Mouse (Mus musculus) thymus, postnatal 0 days (tissue): Measurements from ENCODE around the gene Akap13. TPM values are rescaled to one million over a fixed set of nuclear protein-coding genes. Genes with fewer than 3 reads are reported as not detected.

ENCODE experiments used
- DNase-seq: peaks from one replicate; pipeline ENCODE4 v3.0.0-alpha.2; 2015; ENCODE audit warnings: low spot score
- polyA plus RNA-seq: library from polyadenylated mRNA; unstranded; fragments of >200 nt; fragmentation: Nextera tagmentation; extraction: Ambion mirVana; gene quantifications from 2 replicates; pipeline ENCODE4 v1.2.1, GENCODE M21; 2015

Gene Akap13
- polyA plus RNA-seq, 1 experiment from 2014 or later: 72.9 TPM

DNA sequence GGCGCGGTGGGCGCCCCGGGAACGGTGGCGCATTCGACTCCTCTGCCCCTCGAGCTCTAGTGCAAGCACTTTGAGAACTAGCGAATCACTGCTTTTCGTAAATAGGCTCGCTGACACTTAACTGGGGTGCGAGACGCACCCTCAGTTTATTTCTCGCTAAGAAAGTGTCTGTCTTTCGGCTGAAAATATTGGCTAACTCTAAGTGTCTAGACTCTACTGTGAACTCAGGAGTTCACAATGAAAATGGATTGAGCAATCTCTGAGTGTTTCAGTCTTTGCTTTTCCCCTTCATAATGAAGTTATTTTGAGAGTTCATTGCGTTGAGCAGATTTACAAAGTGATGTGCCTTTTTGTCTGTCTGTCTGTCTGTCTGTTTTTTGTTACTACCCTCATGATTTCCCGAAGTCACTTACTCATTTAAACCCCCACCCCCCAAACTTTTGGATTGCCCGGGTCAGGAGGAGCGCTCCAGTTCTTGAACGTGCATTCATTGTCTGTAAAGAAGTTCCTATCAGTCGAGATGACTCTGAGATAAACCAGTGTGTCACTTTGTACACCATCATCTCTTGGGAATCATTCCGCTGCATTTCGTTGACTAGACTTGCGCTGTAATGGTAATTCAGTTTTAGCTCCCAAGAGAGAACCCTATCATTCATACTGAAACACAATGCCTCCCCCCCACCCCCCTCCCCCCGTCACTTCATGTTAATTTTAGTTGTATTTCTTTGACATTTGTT, 986 bp downstream of the Akap13 start:
- DNase-seq: no peak

DNA sequence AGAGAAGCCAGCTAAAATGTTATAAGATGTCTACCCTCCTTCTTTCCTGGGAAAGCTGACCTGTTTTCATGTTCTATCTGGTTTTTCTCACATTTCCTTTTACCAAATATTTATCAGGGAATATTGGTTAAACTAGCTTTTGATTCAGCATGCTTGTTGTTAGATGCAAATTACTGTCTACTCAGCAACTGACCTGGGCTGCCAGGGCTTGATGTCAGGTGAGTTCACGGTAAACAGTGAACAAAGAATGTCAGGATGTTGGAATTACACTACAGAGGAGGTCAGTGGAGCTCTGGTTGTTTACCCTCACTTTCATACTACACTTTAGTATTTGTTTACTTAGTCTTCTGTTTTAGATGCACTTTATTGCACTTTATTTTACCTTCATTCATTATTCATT, 5.0 kb downstream of the Akap13 start:
- no peak for DNase-seq

DNA sequence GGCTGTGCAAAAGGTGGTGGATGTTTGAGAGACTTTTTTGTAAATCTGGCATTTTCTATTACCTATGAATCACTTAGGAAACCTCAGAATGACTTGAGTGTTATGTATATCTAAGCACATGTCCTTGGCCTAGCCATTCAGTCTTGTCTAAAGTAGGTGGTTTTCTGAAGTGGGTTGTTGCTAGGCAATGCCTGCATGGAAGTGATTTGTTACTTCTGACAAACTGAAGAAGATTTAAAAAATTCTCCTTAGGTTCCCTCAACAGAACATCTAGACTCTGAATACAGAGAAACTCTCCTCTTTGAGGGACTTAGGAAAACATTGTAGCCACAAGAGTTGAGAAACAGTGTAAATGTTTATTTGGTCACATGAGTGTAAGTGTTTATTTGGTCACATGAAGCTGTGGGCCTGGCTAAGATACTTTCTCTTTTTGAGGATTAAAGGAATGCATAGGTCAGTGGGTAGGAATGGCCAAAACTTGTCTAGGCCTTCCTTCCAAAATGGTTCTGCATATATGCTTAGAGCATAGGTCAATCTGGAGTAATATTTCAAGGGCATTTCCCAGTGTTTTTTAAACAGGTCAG, 8.3 kb downstream of the Akap13 start:
- DNase-seq: no peak

DNA sequence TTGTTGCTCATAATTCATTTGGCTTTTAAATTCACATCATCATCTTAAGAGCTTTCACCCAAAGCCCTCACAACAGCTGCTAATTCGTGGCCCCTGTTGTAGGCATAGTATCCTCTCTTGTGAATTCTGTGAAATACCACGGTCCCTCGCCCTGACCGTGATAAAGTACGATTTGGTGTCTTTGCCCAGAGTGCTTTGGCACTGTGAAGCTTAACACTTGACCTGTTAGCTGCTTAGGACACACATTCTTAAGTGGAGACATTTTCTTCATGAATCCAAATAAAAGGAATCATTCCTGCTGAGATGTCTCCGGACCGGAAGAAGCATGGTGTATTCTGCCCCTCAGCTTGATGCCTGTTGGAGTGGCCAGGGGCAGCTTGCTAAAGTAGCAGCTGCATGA, 12.5 kb downstream of the Akap13 start:
- DNase-seq: no peak

DNA sequence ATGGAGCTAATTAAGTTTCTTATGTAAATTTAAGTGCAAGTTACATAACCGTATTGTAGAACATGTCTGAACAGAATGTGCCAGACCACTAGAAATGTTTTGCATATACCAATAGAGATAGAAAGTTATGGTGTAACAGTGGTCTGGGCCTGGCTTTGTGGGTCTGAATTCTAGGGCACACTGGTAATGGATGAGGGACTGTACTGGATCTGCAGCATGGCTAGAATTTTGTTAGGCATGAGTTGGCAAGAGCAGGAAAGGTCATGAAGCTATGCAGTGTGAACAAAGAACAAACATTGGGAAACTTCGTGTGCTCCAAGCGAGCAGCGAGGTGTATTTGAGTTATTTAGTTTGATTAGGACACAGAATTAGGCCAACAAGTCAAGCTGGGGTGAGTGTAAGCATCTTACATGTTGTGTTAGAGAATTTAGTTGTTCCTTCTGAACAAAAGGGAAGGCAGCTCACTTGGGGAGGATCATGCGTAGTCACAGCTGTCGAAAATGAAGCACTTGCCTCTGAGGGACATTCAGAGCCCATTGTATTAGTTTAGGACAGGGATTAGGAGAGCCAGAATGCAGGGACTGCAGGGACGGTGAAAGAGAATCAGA, 15.1 kb downstream of the Akap13 start:
- no peak for DNase-seq

DNA sequence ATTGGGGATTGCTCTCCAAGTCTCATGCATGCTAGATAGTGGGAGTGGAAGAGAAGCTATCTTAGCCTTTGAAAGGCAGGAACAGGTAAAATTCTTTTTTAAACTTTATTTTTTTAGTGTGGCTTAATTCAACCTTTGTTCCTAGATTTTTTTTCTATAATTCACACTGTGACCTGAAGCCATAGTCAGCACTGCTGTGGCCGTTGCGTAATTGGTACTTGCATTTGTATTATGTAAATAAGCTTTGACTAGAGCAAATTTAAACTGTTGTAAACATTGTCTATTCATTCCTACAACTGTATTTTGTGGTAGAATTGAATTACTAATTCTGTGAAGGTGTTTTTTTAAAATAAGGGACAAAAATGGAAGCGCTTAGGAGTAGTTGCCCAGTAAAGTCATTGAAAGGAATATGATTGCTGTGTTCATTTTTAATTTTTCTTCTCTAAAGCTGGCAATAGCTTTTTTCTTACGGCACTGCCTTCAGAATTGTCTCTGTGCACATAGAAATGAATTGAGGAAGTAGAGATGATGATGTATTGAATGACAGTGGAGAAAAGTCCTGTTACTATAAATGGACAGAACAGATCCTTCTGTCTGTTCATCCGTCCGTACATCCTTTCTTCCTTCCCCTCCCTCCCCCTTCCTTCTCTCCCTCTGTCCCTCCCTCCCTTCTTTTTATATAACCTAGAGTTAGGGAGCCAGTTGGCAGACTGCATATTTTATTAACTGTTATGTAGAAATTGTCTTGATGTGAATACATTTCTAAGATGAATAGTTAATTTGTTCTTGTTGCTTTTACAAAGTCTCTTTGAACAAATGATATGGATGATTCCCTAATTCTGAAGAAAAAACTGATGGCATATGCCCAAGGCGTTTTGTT, 17.2 kb downstream of the Akap13 start:
- DNase-seq: no peak

DNA sequence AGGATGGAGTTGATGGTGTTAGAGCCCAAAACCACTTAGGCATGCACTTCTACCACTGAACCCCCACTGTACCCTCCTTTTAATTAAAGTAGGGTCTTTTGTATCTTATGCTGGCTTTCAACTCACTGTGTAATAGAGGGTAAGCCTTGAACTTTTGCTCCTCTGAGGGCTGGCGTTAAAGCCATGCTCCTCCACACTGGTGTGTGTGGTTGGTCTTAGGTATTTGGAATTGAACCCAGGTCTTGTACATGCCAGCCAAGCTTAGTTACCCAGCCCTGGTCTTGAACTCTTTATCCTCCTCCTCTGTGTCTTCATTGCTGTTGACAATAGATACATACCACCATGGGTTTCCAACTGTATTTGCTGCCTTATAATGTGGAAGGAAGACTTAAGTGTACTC, 18.0 kb downstream of the Akap13 start:
- no peak for DNase-seq

DNA sequence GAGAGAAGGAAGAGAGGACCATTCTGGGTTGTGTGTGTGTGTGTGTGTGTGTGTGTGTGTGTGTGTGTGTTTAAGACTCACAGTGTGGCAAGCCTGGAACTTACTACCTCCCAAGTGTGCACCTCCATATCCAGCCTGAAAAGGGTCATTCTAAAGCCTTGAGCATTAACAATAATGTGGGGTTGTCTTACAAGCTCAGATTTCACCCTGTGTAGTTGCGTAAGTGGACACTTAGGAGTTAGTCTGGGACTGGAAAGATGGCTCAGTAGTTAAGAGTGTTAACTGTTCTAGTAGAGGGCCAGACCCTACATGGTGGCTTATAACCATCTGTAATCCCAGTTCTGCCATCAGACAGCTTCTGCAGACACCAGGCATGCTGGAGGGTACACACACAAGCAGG, 18.7 kb downstream of the Akap13 start:
- DNase-seq: no peak

DNA sequence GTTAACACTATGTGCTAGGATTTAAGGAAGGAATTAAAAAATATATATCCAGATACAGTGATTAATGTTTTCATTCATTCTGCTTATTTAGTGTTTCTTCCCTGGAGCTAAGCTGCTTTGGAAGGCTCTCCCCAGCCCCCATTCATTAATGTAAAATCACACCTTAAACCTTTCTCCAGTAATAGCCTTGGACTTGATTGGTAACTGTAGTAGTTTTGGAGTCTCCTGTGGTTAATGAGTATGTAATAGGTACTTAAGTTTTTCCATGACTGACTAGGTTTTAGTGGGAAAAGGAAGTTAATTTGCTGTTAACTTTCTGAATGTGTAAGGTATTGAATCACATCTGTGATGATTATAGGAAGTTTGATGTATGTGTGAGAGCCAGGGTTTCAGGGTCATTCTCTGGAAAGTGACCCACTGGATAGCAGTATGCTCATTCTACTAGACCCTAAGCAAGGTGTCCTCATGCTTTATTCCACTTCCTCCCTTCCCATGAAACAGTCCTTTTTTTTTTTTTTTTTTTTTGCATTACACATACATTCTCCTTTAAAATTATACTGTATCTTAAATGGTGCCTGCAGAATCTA, 19.3 kb downstream of the Akap13 start:
- no peak for DNase-seq

DNA sequence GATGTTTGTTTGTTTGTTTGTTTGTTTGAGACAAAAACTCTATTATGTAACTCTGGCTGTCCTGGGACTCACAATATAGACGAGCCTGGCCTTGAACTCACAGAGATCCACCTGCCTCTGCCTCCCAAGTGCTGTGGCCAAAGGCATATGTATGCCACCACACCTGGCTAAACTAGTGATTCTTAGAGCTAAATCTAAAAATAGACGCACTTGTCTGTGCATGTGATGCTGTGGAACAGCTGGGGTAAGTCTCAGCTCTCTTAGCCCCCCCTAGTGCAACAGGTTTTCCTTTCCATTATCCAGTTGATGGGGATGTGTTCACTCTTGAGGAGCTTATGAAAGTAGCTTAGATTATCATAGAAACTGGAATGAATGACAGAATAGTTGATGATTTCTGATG, 22.7 kb downstream of the Akap13 start:
- no peak for DNase-seq

DNA sequence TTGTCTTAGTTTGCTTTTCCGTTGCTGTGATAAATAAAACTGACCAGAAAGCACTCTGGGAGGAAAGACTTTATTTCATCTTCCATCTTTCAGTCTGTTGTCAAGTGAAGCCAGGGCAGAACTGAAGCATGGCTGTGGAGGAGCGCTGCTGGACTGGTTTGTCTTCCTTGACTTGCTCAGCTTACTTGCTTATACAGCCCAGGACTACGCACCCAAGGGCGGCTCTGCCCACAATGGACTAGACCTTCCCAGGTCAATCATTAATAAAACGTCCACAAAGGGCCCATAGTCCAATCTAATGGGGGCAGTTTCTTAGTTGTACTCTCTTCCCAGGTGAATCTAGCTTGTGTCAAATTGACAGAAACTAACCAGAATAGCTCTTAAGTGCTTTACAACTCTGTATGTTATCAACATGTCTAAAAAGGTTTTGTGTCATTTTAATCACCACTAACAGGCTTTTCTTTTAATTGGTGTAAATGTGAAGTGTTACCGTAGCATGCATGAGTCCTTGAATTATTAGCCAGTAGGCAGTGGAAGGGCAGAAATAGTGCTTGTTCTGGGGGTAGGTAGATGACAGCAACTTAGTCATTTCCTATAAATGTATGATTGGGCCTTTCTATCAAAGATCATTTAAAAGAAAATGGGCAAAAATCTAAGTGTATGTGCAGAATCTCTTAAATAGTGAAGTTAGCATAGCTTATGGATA, 25.5 kb downstream of the Akap13 start:
- DNase-seq: no peak

DNA sequence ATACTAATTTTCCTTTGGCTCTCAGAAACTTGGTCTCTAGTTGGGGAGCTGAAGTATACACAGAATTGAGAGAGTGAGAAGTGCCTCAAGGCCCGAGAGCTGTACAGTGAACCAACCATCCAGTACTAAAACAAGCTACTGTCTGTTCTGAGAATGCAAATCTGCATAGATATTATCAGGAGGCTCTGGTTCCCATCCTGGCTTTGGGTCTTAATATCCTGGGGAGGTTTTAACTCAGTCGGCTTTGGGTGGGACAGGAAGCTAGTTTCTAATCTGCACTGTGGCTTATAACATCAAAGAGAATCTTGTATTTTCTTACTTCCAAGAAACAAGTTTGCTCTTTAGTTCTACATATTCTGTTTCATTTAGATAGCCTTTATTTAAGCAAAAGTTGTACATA, 30.7 kb downstream of the Akap13 start:
- DNase-seq: peak; percentile 21

DNA sequence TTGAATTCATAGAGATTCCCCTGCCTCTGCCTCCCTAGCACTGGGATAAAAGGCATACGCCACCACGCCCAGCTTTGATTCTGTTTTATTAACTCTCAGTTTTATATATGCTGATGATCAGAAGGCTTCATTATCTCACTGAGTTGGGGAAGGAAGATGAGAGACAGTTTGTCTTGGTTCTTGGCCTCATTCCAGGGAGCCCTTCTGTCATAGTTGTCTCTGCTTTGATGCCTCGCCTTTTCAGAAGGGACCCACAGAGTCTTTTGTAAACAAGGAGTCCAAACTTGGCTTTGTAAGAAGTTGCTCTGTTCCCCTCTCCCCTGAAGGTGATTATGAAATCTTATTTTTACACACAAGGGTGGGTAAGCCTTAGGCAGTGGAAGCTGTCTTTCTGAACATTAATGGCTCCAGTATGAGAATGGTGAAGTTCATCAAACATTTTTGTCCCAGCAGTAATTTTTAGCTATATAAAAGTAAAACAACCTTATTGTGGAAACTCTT, 40.7 kb downstream of the Akap13 start:
- no peak for DNase-seq

DNA sequence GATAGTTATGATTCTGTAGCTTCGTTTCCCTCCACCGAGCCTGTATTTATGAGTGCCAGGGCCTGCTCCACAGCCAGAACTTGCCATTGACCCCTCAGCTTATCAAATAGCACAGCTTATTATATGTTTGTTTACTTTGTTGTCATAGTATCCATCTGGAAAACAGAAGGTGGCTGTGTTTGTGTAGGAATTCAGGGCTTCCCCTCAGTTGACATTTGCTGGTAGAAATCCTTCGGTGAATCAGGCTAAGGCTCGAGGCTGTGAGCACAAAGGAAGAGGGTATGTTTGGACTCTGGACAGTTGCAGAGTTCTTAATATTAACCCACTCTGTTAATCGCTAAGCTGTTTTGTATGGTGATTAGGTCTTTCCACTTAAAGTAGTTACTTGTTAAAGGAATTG, 43.3 kb downstream of the Akap13 start:
- no peak for DNase-seq

DNA sequence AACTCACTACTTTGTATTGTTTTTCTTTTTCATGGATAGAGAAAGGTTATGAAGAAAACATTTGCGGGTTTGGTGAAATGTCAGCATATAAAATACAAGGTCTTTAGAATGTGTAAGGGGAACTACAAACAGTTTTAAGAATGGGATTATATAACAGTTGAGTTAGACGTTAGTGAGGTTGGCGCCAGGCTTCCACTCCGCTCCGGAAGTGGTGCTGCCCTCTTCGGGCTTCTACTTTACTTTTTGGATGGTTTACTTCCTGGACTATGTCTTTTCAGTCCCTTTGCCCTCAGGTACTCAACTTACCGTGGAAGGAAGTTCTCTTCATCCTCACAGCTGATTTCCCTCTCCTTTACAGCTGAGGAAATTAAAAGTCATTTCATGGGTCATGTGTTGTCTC, 43.9 kb downstream of the Akap13 start:
- DNase-seq: no peak

DNA sequence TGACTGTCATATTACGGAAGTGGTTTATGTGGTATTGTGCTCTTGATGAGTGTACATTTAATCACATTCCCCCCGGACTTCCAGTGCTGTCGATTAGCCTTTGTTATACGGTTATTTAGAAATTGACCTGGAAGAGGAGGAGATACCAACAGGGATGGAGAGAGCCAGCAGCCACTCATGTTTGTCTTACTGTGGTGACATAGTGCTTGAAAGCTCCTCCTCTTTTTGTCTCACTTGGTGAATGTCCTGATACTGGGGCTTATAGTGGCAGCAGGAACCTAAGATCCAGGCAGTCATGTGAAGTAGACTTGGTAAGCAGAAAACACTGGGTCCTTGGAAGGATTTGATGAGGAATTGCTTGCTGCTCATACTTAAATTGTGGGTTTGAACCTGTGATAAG, 44.8 kb downstream of the Akap13 start:
- DNase-seq: no peak

DNA sequence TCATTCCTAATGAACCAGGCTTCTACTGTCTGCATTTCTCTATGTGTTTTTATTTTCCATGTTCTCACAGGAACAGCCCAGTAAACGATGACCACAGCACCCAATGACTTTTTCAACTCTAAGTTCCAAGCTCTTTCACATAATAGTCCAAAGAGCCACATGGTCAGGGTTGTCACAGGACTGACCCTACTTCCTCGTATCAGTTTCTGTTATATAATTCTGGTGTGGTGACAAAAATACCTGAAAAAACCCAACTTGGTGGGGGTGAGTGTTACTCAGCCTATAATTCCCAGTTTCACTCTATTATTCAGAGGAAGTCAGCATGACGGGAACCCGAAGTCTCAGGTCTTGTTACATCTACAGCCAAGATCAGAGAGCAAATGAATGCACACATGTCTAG, 45.5 kb downstream of the Akap13 start:
- DNase-seq: no peak

DNA sequence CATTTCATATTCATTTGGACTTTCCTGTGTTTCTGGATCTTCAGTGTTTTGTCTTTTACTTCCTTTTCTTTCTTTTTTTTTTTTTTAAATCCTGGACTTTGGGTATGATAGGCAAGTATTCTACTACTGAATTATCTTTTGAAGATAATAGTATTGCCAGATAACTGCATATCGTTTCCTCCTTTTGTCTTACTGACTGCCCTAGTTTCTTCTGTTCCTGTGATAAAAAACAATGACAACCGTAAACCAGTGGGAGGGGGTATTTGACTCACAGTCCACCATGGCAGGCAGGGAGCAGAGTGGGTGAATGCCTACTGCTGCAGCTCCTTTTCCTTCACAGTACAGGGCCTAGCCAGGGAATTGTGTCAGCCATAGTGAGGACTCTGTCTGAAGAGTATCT, 49.2 kb downstream of the Akap13 start:
- DNase-seq: no peak

DNA sequence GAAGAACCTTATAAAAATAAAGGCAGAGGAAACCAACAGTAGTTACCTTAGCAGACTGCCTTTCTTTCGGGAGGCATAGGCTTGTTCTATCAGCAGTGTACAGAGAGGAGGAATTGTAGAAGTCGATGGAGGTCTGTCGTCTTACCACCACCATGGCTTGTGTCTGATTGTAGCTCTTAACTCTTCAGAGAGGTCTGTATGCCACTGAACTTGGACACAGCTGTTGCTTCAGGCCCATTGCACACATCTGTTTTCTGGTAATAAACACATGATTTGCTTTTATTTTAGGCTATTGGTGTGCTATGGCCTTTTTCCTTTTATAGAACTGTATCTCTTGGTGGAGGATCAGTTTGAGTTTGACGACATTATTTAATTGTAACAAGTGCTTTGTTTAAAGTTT, 51.3 kb downstream of the Akap13 start:
- no peak for DNase-seq

DNA sequence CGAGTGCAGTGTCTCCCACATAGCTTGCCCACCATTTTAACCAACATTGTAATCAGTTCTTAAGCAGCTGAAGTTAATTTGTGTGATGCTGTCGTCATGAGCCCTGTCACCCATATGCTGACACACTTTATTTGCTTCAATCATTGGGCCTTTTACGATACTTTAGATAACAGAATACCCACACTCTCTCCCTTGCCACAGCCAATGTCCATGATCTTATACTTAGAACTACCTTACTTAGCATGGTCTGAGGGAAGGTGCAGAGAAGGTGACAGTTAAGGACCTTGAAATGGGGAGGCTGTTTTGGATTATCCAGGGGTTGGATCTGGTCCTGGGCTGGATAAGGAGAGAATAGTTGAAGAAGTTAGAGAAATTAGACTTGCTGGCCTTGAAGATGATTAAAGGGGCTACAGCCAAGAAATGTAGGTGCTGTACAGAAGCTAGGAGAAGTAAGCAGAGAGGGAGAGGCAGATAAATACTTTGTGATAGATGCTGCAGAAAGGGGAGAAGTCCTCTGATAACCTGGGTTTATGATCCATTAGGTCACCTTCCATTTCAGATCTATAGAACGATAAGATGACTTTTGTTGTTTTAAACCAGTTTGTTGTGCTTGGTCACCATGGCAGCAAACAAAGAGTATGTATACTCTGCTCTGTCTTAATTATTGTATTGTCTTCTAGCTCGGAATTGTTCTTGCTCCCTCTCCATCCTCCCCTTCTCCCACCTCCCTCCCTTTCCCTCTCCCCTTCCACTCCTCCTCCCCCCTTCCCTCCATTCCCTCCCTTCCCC, 53.9 kb downstream of the Akap13 start:
- DNase-seq: no peak
